ENCODE assay signal across 15 mouse cellular contexts in the genomic region with DNA sequence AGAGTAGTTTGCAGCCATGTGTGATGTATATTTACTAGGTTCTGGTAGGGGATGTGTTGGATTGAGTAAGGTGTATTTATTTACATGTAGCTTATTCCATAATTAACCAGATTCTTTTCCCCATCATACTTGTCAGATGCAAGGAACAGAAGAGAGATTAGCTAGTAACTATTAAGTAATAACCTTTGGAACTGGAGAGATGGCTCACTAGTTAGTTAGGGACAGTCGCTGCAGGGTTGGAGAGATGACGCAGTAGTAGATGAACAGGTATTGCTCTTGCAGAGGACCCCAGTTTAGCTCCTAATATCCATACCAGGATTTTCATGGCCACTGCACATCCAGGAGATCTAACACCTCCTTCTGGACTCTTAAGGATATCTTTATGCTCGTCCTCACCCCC.
"Had no signal": no experiment of that assay in that cellular context is flagged by ENCODE, and none has a peak within 500 bp of the region (broad histone marks: within the 10 kb centered on the region; RNA-seq: fewer than 3 reads in every experiment).

No protein-coding gene starts in this region.

- H3K36me3 ChIP-seq: lung, embryonic 15.5 days; midbrain, embryonic 13.5 days; midbrain, embryonic 15.5 days; neural tube, embryonic 12.5 days; stomach, embryonic 15.5 days had no signal

- DNase-seq: lung, adult 2 months; lung, postnatal 14 days; lung, postnatal 36 days; right cerebral cortex, postnatal 14 days; thymus, adult 2 months; thymus, postnatal 25 days; thymus, postnatal 4 days had no signal

- H3K4me1 ChIP-seq: lung, embryonic 15.5 days; megakaryocyte, embryonic 14.5 days; stomach, embryonic 15.5 days had no signal

- H3K27ac ChIP-seq: lung, embryonic 15.5 days; macrophage; midbrain, embryonic 13.5 days; midbrain, embryonic 15.5 days; neural tube, embryonic 12.5 days; stomach, embryonic 15.5 days; stomach, postnatal 0 days had no signal

- H3K27me3 ChIP-seq: lung, embryonic 15.5 days; megakaryocyte, embryonic 14.5 days; midbrain, embryonic 15.5 days; stomach, embryonic 15.5 days had no signal

- H3K4me3 ChIP-seq: lung, embryonic 15.5 days; megakaryocyte, embryonic 14.5 days; midbrain, embryonic 13.5 days; midbrain, embryonic 15.5 days; neural tube, embryonic 12.5 days; stomach, embryonic 15.5 days had no signal
